Mouse (Mus musculus) testis, postnatal 14 days (tissue): ENCODE data around the gene Ppp2r3d.

ENCODE experiments used
- DNase-seq: peaks from one replicate; pipeline ENCODE4 v3.0.0; 2021; ENCODE audit warnings: low spot score

Ppp2r3d gene

DNA sequence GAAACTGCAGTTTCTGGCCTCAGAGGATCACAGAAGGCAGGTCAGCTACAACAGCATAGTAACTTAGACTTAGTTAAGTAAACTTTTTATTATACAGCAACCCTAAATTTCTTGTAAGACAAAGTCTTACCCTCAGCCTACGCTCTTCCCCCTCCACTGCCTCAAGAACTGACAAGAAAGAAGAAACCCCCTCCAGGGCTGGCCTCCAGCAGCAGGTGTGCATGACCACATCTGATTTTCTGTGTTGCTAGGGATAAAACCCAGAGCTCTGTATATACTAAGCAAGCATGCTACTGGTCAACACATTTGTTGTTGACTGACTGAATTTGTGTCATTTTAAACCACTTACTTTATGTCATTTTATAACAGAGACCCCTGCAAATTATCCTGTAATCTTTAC is 65.1 kb downstream of the Ppp2r3d start:
- no peak for DNase-seq

DNA sequence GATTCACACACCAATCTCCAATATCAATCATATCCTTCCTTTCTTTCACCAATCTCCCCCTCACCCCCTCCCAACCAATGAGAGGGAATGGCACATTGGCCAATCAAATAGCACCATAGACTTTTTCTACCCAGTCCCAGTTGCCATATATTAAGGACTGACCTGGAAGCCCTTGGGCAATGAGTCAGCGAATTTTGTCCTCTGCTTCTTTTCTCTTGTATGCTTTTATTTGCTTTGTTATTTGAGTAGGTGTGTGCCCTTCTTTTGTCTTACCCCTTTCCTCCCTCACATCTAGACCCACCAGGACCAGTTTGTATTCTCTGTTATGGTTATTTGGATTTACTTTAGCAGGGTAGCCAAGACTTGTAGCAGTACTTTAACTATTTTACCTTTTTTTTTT is 68.1 kb downstream of the Ppp2r3d start:
- DNase-seq, result no peak
